Mouse (Mus musculus): Measurements from ENCODE around the gene BC049762.

The BC049762 gene

GRCm38 (mm10) chr11:51262342-51263285 lies at the start of gene BC049762:
Gene BC049762 (minus strand): TSS chr11:51263046.
- peak; percentile 99 for DNase-seq (ENCODE audit: low read depth, low spot score)

- DNase-seq (ENCODE audit: low read depth, low spot score): no peak
Measured at GRCm38 (mm10) chr11:51311846-51312245, 49.0 kb upstream of the BC049762 start.

DNA sequence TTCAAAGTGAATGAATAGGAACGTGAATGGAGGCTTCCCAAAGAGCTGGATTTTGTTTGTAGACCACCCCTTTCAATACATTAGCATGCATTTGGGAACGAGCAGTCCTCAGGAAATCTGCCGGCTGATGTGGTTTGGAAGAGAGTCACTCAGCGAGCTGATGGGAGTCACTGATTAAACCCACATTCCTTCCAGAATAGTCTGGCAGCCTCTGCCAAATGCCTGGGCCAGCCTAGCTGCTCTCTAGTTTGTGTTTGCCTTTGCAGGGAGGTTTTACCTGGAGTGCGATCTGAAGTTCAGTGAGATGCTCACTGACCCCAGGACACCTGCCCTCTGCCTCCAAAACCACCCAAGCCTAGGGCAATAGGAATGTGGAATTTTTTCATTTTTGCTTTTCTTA lies 45.5 kb upstream of the BC049762 start:
- no peak for DNase-seq (ENCODE audit: low read depth, low spot score)

DNA sequence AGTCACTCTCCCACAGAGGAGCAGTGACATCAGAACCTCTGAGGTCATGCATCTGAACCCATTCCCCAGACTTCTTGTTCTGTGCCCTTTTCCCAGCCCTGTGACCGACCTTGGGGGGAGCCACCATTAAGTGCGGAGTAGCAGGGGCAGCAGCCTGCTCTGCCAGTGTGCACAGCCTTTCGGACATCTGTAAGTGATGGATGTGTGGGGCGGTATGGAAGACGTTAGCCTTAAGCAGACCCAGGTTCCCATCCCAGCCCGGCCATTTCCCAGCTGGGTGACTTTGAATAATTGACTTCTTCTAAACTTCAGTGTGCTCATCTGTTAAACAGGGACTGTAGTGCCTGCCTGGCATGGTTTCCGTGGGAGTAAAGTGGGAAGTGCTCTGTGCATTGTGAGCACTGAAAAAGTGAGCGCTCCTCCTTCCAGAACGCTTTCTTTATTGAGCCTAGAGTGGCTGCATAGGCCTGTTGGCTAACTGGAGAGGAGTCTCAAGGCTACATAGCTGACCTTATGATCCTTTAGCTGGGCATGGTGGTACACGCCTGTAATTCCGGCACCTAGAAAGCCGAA lies 41.2 kb upstream of the BC049762 start:
- DNase-seq (ENCODE audit: low read depth, low spot score): no peak

- DNase-seq (ENCODE audit: low read depth, low spot score): no peak
Measured at GRCm38 (mm10) chr11:51302396-51302795, 39.5 kb upstream of the BC049762 start.

- DNase-seq (ENCODE audit: low read depth, low spot score): no peak
Measured at GRCm38 (mm10) chr11:51298691-51299090, 35.8 kb upstream of the BC049762 start.

- no peak for DNase-seq (ENCODE audit: low read depth, low spot score)
Measured at GRCm38 (mm10) chr11:51295742-51296141, 32.9 kb upstream of the BC049762 start.

GRCm38 (mm10) chr11:51293956-51294530 lies 31.2 kb upstream of the BC049762 start:
- no peak for DNase-seq (ENCODE audit: low read depth, low spot score)

DNA sequence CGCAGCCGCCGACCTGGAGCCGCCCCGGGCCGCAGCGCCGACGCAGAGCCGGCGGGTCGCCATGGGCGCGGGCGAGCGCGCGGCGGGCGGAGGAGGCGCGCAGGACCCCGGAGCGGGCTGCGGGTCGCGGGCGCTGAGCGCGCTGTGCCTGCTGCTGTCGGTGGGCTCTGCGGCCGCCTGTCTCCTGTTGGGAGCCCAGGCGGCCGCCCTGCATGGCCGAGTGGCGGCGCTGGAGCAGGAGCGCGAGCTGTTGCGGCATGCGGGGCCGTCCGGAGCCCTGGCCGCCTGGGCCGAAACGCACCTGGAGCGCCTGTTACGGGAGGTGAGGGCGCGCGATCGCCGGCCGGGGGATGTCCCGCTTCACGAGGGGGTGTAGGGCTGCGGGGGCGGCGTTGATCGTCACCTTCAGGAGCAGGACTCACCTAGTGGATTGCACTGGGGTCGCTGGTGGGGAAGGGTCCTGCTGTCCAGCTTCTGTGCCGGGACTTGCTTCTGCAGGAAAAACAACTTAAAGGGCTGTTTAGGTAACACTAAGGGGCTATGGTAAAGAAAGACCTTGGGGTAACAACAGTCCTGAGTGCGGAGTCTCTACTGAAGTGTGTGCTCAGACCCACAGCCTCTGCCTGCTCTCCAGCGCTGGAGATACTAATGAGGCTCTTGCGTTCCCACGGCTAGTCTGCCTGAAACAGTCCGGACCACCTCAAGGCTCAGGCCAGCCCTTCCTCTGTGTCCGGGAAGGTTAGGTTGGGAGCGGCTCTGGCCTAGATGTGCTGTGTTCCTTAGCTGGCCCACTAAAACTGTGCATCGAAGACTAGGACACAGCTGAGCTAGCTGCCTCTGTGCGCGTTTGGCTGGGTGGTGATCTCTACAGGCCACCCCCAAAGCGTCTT lies 27.5 kb upstream of the BC049762 start:
- DNase-seq (ENCODE audit: low read depth, low spot score): peak; percentile 28

DNA sequence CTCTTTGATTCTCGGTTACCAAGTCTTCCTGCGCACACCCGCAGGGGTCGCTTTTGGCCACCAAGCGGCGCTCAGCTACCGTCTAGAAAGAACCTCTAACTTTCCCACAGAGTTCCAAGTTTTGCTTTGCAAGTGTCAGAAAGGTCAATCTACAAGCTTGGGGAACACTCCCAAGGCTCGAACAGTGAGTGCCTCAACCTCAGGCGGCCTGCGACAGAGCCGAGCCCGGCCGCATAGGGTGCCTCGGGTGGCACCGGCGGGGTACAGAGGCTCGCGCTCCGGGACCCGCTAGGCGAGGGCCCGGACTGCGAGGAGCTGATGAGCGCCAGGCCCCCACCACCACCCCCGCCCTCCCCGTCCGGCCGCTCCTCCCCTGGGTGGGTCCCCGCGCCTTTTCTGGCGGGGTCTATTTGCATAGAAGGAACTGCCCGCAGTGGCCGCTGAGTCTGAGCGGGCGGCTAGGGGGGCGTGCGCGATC lies 26.8 kb upstream of the BC049762 start, which contains the start of gene Col23a1:
TSS of gene Col23a1 (plus strand) at position 357 of the 478 bp plus-strand sequence.
- peak; percentile 71 for DNase-seq (ENCODE audit: low read depth, low spot score)

DNA sequence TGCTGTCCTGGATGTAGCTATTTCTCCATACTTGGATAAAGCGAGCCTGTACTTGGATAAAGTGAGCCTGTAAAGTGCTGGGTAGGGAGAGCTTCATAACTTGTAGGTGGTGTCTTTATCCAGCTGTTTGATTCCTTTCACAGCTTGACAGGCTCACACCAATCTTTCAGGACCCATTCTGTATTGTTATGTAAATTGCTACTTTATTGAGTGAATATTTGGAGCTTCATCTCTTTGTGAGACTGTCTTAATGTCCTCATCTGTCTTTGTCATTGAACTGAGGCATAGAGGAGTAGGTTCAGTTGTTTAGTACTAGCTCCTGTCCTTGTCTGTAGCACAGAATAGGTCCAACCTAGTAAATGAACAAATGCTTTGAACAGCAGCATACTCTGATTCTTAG lies 11.6 kb upstream of the BC049762 start:
- no peak for DNase-seq (ENCODE audit: low read depth, low spot score)

GRCm38 (mm10) chr11:51265326-51265725 lies 2.5 kb upstream of the BC049762 start:
- DNase-seq (ENCODE audit: low read depth, low spot score): no peak

GRCm38 (mm10) chr11:51264352-51264751 lies 1.5 kb upstream of the BC049762 start:
- DNase-seq (ENCODE audit: low read depth, low spot score): no peak

- no peak for DNase-seq (ENCODE audit: low read depth, low spot score)
Measured at GRCm38 (mm10) chr11:51263286-51263831, 513 bp upstream of the BC049762 start.

GRCm38 (mm10) chr11:51261680-51262219 lies 1.1 kb downstream of the BC049762 start, which contains the start of gene Clk4:
Gene Clk4 (plus strand): TSS chr11:51261730.
- DNase-seq (ENCODE audit: low read depth, low spot score): no peak

DNA sequence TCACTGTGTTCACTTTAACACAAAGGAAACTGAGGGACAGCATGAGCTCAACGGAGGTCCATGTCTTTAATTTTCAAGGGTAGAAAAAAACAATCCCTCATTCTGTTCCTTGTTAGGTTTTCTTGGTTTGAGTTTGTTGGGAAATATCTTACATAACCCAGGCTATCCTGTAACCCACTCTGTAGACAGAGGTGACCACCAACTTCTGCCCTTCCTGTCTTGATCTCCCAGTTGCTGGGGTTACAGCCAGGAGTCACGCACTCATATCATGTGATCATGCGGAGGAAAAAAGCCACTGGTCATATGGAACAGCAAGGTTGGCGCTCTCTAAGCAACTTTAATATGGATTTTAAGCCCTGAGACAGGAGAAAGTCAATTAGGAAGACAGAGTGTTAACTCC lies 5.8 kb downstream of the BC049762 start:
- DNase-seq (ENCODE audit: low read depth, low spot score): no peak

DNA sequence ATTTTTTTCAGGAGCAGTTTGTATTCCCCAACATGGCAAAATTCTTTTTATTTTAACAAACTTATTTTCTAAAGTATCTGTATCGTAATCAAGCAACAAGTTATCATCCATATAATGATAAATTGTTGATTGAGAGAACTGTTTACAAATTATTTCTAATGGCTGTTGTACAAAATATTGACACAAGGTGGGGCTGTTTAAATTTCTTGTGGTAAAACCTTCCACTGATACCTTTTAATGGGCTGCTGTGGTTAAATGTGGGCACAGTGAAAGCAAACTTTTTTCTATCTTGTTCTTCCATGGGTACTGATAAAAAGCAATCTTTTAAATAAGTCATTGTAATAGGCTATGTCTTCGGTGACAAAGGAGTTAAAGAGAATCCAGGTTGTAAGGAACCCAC lies 19.9 kb downstream of the BC049762 start:
- no peak for DNase-seq (ENCODE audit: low read depth, low spot score)

DNA sequence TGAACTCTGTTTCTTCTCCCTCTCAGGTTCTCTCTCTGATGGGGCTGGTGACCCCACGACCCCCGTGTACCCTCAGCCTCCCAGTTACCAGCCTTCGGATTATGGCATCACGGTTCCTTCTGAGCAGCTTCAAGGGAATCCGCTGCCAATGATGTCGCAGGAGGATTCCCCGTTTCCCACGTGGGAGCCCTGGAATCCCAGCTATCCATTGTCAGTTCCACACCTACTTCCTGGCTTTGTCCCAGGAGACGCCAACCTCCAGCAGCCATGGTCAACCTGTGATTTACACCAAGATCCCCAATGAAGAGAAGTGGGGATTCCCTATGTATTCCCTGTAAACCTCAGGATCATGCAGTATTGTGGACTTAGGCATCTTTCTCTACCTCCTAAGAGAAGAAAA lies 28.2 kb downstream of the BC049762 start:
- DNase-seq (ENCODE audit: low read depth, low spot score): no peak

GRCm38 (mm10) chr11:51227104-51227503 lies 35.7 kb downstream of the BC049762 start:
- DNase-seq (ENCODE audit: low read depth, low spot score): no peak

- peak; percentile 56 for DNase-seq (ENCODE audit: low read depth, low spot score)
Measured at GRCm38 (mm10) chr11:51220308-51220707, 42.5 kb downstream of the BC049762 start, which contains the start of gene Gm12569. Gene Gm12569 (plus strand): TSS chr11:51220473.
